Mouse (Mus musculus) kidney, adult 9 months (tissue): ENCODE data around the gene Ednrb.

Experiments
- DNase-seq: peaks from one replicate; pipeline ENCODE4 v3.0.0; 2022

The Ednrb gene

DNA sequence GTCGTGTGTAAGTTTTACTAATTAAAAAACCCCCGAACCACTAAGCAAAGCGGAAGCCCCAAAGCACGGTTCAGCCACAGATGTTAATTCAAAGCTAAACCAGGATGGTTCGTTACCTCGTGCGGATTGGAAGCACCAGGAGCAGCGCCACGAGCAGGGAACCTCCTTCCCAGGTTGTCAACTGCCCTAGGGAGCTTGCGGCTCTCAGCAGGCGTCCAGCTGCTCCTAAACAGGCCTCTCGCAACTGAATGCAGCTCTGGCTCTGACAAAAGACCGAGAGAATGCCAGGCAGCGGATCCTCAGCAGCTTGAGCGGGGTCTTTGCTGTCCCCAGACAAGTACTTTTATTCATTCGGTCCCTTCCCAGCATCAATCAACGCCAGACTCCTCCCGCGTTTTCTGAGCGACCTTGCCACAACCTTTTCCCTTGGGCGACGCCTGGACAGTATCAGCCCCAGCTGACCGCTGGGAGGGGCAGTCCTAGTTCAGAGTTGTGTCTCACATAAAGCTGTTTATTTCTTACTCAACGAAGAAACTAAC, at the start of gene Ednrb:
Ednrb (minus strand) TSS at position 392 of the 539 bp plus-strand sequence.
- peak; percentile 48 for DNase-seq

DNA sequence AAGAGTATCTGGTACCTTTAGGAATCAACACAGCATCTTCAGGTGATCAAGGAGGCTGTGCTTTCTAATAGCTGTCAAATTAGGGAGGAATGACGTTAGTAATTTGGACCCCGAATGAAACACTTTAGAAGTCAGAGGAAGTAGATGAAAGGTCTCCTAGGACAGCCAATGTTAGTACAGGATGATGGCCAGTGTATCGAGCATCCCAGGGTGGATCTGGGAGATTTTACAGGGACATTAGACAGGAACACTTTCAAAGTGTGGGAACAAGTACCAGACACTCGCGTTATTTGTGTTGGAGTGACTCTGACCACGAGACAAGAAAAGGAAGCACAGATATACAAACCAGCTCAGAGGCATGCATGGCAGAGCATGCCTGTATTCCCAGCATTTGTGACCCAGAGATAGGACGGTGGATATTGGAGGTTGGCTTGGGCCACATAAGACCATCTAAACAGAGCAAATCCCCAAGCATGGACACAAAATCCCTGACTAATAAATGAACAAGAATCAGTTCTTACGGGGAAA, 48.3 kb upstream of the Ednrb start:
- no peak for DNase-seq

DNA sequence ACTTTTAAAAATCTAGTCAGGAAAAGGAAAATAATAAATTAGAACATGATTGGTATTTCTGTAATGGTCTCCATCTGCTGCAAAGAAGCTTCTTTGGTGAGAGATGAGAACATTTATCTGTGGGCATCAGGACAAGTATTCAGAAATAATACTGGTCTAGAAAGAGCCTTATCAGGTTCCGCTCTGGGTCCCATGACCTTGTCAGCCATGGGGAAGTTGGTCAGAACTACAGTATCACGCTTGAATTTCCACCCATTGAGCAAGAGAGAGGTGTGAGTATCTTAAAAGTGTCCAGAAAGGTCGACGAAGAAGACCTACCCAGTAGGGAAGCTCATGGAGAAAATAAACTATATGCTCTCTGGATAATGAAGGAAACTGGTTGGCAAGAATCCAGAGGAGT, 46.6 kb upstream of the Ednrb start:
- no peak for DNase-seq

DNA sequence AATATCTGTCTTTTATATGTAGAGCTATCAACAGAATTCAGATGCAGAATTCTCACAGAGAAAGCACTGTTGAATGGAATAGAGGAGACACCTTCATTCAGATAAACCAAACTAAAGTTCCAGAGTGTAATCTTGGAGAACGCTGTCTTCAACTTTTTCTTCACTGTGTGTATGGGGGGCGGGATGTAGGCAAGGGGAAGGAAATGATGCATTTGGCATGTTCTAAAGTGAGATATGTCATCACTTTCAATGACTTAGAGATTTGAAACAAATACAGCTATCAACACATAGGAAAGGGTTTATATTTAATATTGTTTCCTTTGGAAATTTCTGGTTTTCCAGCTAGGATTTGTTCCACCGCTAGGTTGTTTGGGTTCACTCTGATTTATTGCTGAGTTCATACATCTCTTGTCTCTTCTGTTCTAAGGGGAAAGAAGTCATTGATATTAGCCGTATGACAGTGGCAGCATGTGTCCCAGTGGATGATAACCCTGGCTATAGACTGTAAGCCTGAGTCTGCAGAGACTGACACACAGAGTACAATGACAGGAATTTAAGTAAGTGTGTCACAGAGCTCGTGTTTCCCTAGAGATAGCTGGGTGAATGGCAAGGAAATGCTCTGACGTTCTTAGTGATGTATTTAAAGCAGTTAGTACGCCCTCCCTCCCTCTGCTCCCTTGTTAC, 40.8 kb upstream of the Ednrb start:
- DNase-seq, result peak; percentile 43

DNA sequence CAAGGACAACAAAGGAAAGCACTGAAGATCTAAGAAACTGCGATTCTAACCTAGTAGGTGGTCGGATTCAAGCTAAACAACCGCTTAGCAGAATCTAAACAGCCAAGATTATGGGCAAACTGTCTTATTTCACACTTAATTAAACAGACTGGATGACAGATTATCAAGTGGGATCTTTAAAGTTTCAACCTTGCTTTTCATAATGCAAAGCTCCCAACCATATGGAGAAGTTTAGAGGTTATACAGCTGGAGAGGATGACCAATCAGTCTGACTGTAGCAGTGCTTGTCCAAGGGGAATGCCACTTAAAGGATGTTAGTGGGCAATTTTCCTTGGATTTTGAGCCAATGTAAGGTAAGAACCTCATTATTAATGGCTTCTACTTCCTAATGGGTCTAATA, 38.7 kb upstream of the Ednrb start:
- no peak for DNase-seq

DNA sequence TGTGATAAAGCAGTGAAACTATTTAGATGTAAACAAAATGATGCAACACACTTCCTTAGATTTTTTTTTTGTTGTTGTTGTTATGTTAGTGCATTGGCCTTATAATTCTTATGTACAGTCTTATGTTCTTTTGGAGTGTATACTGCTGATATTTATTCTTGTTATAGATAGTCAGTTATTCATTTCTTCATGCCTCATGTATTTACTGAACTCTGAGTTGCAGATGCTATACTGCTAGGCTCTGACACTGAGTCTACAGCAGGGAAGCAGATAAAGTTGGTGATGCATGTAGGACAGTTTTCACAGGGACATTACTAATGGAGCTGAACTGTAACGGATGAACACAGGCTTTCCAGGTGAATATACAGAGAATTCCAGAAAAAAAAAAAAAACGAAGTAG, 32.9 kb upstream of the Ednrb start:
- no peak for DNase-seq

DNA sequence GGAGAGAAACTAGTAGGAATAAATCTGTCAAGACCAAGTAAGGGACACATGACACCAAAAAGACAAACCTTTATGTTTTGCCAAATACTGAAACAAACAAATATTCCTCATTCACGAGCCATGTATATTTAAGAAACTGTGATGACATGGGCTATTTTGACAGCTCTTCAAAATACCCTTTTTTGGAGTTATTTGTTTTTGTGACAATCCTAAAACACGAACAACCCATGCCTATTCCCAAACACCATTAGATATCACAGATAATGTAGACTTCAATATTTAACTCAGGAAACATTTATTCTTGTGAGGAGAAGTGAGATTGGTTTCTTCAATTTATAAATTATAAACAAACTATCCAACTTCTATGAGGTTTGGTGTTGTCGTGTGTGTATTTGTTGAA, 32.4 kb upstream of the Ednrb start:
- no peak for DNase-seq

DNA sequence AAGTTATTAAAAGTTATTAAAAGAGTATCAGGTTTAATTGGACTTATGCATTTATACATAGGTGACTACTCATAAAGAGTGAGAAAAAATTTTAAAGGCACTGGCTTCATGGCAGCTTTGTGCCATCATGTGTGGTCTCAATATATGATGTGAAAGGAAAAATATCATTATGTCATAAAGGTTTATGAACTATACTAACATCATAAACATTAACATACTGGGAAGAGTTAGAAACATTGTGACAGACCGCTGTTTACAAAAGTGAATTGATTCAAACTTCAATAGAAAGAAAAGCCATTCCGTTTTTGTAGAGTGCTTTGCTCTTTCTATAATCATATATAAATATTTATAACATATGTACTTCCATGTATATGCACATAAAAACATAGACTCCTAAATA, 22.4 kb upstream of the Ednrb start:
- DNase-seq, result no peak

DNA sequence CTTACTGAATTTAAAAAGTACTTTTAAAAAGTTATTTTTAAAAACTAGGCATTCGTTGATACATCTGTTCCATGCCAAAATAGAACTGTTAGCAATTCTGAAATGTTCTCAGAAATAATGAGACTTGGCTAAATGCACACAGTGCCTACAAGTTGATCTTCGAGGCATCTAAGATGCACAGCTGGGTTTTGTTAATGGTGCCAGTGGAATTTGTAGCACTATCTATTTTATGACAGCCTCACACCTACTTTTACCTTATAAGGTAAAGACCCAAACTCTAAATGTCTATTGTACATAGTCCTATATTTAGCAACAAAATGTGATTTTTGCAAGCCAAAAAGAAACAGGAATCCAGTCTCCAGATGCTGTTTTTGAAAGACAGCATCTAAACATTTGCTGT, 21.0 kb upstream of the Ednrb start:
- no peak for DNase-seq

DNA sequence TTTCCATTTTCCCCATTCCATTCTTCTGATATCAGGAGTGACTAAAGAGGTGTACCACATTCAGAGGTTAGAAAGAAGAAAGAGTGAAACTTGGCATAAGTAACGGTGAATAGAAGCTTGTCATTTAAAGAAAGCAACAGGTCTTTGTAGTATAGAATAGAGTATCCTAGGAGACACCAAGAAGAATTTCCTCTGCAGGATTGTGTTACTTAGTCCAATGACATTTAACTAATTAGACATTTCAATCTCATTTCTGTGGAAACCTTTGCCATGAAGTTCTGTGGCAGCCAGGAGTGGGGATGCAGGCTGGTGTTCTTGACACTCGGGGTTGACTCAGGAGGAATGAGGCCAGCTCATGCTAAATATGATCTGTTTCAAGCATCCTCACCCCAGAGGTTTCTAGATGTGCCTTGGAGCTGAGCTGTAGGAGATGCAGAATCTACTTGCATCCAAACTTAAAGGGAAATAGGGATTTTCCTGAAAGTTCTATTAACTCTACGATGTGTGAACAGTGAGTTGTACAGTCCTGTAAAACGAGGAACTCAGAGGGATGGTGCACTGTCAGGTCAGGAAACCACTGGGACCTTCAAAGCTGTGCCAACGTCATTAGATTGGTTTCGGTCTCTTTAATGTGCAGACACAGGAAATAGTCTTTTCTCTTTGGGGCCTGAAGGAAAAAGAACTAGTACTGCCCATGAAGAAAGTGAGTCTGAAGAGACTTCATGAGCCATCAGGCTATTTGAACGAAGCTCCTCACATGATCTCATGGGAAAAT, 6.1 kb upstream of the Ednrb start:
- DNase-seq, result no peak

DNA sequence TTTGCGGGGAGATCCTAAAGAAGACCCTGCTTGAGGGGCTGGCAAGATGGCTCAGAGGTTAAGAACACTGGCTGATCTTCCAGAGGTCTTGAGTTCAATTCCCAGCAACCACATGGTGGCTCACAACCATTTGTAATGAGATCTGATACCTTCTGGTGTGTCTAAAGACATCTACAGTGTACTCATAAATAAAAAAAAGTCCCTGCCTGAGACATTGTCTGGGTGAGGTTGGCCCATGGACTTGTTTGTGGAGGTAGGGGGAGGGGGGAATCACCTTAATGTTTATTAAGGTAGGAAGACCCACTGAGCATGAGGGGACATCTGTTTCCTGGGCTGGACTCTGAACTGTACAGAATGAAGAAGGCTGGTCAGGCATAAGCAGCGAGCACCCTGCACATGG, 1.5 kb upstream of the Ednrb start:
- DNase-seq, result no peak

DNA sequence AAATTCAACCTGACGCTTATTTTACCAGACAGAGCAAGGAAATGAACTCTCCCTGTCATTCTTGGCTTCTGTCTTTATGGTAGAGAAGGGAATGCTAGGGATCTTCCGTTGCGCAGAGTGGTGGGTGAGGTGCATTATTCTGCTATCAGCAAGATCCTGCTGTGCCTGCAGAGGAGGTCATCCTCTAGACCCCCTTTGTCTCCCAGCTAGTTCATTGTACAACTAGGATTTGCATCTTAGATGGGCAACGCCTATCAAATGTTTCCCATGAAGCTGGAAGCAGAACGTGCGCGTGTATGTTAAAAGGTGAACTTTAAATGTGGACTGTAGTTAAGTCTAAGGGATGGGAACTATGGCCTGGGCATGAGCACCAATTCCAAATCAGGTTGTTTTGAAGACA, 742 bp upstream of the Ednrb start:
- DNase-seq, result no peak

DNA sequence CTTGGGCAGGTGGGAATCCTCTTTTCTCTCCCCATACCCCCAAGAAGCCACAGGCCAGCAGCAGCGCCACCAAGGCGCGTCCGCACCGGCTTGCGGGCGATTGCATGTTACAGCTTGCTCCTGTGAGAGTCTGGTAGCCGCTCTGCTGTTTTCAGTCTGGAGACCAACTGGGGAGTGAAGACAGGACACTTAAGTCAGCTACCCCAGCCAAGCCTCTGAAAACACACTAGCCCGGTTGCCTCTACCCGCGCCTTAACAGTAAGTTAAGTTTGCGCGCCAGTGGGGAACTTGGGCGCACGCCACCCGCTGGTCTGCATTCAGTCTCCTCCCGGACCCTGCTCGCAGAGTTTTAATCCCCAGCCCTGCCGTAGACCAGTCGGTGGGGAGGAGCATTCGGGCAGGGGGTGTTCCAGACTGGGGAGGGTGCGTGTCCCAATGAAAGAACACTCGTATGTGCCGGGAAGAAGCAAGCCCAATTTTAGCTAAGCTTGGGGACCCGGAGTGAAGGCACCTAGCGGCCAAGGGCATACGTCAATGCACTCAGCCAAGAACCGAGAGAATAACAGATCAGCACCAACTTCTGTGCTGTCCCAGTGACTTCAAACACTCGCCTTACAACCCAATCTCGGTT, 716 bp downstream of the Ednrb start:
- DNase-seq, result peak; percentile 45

DNA sequence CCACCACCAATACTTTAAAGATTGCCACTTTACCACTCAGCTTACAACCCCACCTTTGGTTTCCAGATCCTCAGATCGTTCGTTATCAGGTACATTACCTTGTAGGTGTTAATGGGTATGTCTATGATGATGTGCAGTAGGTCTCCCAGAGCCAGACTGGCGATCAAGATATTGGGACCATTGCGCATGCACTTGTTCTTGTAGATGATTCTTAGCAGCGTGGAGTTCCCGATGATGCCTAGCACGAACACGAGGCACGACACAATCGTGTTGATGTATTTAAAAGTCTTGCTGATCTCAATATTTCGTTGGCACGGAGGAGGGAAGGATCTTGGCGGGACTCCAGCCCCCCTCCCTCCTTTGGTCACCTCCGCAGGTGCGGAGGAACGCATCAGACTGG, 1.3 kb downstream of the Ednrb start:
- no peak for DNase-seq

DNA sequence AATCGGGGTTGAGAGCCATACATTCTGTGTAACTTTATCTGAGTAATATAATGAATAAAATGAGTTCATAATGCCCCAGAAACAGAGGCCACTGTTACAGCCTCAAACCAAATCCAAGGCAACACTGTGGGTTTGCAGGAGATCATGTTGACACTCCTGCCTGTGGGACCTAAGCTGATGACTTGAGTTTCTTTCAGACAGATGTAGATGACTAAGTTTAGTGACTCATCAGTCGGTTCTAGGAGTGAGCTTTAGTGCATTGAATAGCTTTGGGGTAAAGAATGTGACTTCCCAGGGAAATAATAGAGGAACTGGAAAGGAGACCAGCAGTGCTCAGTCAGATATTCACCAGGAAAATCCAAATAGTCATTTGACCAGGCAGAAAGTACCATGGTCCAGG, 3.8 kb downstream of the Ednrb start:
- DNase-seq, result no peak

DNA sequence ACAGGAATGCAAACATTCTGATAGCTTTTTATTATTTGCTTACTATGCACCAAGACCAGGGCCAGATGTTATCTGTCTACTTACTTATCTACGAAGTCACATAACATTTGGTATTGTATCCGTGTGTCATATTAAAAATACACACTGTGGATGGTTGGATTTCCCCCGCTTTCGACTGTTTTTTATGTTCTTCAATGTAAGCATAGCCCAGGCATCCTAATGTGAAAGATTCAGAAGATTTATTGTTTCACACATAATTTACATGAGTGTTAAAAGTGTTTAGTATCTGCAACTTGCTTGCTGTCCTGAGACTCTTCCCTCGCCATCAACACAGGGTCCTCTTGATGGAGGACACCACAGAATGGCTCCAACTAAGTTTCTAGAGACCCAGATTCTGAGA, 5.3 kb downstream of the Ednrb start:
- DNase-seq, result no peak

DNA sequence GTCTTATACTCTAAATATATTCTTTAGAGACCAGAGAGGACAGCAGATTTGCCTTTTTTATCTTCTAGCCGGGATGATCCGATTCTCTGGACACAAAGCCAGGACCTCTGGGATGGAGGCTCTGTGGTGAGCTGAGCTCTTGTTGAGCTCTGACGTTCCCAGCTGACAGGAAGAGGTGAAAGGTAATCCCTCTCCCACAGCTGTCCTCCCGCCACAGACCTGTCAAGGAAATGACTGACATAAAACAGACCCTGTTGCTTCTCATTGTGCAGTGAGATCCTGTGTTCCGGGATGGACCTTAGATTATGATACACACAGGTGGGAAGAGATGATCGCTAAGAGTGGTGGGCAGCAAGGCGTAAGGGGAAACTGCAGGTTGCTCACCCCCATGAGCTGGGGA, 9.6 kb downstream of the Ednrb start:
- DNase-seq, result no peak

DNA sequence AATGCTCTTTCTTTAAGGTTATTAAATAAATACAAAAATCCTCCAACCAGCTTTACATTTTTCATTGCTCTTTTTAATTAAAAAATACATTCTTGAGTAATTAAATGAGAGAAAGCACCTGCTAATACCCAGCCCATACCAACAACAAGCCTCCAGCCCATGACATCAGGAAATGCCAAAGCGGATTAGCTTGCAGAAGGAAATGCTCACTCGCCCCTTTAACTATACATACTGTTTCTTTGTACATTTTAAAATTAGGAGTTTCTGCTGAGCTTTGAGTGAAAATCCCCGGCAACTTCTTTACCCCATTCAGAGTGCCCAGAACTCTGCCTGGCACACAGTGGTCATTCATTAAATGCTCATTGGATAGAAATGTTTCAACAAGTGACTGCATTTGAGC, 10.1 kb downstream of the Ednrb start:
- no peak for DNase-seq

DNA sequence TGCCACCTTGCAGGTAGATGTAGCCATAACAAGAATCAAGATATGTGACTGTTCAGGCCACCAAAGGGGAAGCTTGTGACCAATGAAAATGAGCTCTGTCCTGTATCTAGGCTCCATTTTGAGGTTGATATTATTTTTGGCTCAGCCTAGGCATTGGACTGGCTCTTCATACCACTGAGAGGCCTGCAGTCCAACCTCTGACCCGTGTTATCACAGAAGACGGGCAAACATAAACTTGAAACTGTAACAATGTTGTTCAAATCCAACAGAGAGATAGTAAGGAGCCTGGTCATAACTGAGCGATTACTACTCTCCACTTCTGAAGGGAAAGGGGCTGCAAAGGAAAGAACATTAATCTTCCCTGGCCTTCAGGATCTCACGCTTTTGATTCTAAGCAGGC, 11.7 kb downstream of the Ednrb start:
- DNase-seq, result no peak

DNA sequence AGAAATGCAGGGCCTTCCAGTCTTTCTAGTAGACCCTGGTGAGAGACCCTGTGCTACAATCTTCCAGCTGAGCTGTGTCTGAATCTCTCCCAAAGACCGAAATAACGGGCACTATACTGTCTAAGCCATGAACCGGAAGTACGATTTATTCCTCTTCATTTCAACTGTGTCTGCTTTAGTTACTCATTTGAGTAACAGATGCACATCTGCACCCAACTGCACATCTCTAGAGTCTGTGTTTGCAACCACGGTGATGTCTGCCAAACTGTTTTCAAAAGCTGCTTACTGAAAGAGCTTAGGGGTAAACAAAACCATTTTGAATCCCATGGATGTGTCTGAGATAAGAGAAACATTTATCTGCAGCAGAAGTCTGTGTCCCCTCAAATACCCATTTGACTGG, 13.2 kb downstream of the Ednrb start:
- DNase-seq, result no peak

DNA sequence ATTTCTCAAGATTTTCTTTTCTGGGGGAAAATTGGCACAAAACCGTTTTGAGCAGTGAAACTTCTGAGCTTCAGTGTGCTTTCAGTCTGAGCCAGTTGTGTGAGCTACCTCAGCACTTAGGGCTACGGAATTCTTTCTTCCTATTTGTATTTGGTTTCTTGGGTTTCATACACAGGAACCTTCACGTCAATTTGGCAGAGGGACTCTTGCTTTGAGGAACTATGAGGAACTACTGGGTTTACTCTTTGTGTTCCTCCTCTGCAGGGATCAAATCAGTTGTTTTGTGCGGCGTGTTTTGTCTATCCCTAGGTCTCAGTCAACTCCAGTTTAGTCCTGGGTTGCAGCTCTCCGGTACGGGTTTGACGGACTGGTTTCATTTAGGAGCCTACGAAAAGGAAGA, 17.9 kb downstream of the Ednrb start:
- DNase-seq, result no peak

DNA sequence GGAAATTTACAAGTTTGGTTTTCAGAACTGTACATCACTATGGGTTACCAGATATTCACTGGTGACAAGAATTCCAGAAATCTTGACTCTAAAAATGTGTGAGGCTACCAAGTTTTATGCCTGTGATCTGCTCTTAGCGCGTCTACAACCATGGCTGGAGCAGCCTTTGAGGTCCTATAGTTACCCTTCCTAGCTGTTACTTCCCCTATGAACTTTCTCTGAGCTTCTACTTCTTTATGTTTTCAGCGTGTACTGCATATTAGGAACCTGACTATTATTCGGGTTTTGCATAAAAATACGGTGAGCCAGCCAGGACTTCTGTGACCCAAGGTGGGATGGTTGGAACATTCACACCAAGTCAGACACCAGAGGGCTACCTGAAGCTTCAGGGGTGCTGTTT, 18.3 kb downstream of the Ednrb start:
- no peak for DNase-seq

DNA sequence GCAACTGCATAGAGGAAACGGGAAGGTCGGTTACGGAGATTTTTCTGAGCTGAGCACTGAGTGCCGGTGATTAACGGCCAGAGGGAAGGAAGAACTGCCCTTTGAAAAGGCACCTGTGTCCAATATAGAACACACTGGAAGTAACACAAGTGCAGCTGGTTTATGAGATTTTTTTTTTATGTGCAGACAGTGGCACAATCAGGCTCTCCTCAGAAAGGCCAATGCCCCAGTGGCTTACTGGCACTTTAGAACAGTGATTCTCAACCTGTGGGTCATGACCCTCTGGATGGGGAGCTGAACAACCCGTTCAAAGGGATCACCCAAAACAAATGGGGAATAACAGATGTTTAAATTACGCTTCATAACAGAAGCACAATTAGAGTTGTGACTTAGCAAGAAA, 20.7 kb downstream of the Ednrb start:
- DNase-seq, result no peak

DNA sequence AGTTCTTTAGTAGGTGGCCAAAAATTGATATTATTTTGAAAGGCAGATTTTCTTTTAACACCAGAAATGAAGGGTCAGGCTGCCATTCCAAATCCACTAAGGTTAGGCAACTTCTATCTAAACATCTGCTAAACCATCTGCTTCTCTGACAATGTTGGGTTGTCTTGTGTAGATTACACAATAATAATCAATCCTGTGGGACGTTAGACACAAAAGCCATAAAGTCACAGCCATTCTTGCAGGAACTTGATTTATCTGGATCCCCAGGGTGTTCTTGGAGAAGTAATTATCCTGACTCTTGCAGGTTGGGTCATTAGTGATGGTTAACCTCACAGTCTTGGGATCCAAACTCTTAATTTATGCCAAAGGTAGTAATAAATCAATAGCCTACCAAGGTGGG, 21.6 kb downstream of the Ednrb start:
- no peak for DNase-seq
